Mouse (Mus musculus): ENCODE measurements around the gene Pde10a. TPM values are rescaled to one million over a fixed set of nuclear protein-coding genes. Genes with fewer than 3 reads are reported as not detected.

Gene Pde10a
- total and polyA plus RNA-seq, 3 experiments, result 1.4 to 2.2 (median 1.9) TPM

- H3K36me3 ChIP-seq (ENCODE audit: control insufficient read depth, insufficient read depth, low read length), result no peaks in the 10 kb centered on the region
- TF ChIP-seq POLR2A (IDR thresholded peaks at IDR 0.05; ENCODE audit: insufficient read depth, low read depth, low read length), result no peak
- TF ChIP-seq CTCF (IDR thresholded peaks at IDR 0.05), result peak; percentile 35; the same call in 1 of the 2 replicates
- no peaks in the 10 kb centered on the region for H3K79me2 ChIP-seq (replicated peaks; ENCODE audit: control insufficient read depth, insufficient read depth, low read length)
- no peaks in the 10 kb centered on the region for H3K27me3 ChIP-seq (ENCODE audit: control insufficient read depth, insufficient read depth, low read length)
- 1% methylated on average over 16 of the region's 16 CpGs for WGBS
- H3K4me1 ChIP-seq (ENCODE audit: control insufficient read depth, insufficient read depth, low read length), result peaks cover 2% of the 10 kb centered on the region
- H3K9ac ChIP-seq (ENCODE audit: low read depth, low read length), result peak overlapping the region; percentile 58; the same call in 1 of the 2 replicates
- no peak overlapping the region; the same call in 1 of the 2 replicates for H3K27ac ChIP-seq
- intact Hi-C loops (cut with DNase I), result no loop called here
- peak; percentile 66 to 74 for DNase-seq
- no peak overlapping the region for H3K4me3 ChIP-seq
Measured at GRCm38 (mm10) chr17:8508305-8509141, 16.6 kb upstream of the Pde10a start.

DNA sequence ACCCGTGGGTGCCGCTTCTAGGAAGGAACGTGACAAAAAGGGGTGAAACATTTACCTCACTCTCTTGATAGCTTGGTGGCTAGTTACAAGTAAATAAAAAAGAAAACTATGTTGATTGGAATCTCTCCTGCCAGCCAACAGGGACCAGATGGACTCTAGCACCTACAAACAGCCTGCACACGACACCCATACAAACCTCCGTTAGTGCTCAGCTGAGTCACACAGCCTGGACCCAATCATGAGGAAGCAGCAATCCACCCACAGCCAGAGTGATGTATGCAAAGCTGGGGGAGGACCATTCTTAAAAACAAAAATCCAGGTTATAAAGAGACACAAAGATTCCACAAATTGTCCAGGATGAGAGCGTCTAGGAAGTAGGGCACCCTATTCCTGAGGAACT, 9.2 kb upstream of the Pde10a start:
- H3K36me3 ChIP-seq (ENCODE audit: control insufficient read depth, insufficient read depth, low read length), result no peaks in the 10 kb centered on the region
- H3K27ac ChIP-seq, result no peak overlapping the region
- H3K79me2 ChIP-seq (replicated peaks; ENCODE audit: control insufficient read depth, insufficient read depth, low read length), result no peaks in the 10 kb centered on the region
- intact Hi-C loops (cut with DNase I), result no loop called here
- DNase-seq, result no peak
- H3K27me3 ChIP-seq (ENCODE audit: control insufficient read depth, insufficient read depth, low read length), result no peaks in the 10 kb centered on the region; the same call in 1 of the 2 replicates
- TF ChIP-seq EP300 (IDR thresholded peaks at IDR 0.05; ENCODE audit: insufficient read depth, low read depth, low read length) (no peak), POLR2A (IDR thresholded peaks at IDR 0.05; ENCODE audit: insufficient read depth, low read depth, low read length) (no peak), CTCF (IDR thresholded peaks at IDR 0.05) (no peak)
- H3K4me3 ChIP-seq, result no peak overlapping the region
- H3K4me1 ChIP-seq (ENCODE audit: control insufficient read depth, insufficient read depth, low read length), result no peaks in the 10 kb centered on the region
- 74% methylated on average over 6 of the region's 6 CpGs for WGBS
- H3K9ac ChIP-seq (ENCODE audit: low read depth, low read length), result no peak overlapping the region

DNA sequence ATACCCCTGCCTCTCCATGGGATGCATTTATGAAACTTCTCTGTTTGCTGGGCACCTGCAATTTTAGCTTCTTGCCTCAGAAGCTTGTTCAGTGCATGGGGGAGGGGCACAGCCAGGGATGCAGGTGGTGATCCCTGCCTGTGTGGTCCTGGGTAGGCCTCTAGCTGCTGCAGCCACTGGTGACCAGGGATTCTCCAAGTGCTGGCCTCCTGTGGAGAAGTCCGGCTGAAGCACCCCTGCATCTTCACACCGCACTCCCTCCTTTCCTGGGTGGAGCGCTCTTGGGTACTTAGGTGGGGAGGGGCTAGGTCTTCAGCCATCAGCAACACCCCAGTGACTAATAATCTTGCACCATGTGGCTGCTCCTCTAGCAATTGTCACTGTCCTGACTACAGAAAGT, 1.2 kb upstream of the Pde10a start:
- DNase-seq, result peak in 1 of 2 experiments; percentile 5
- no peaks in the 10 kb centered on the region for H3K27me3 ChIP-seq (ENCODE audit: control insufficient read depth, insufficient read depth, low read length)
- no peak overlapping the region; the same call in 1 of the 2 replicates for H3K9ac ChIP-seq (ENCODE audit: low read depth, low read length)

GRCm38 (mm10) chr17:8524387-8525165, 596 bp upstream of the Pde10a start:
- no peaks in the 10 kb centered on the region for H3K36me3 ChIP-seq (ENCODE audit: control insufficient read depth, insufficient read depth, low read length)
- H3K9ac ChIP-seq (ENCODE audit: low read depth, low read length), result peak overlapping the region; percentile 36
- intact Hi-C loops (cut with DNase I), result no loop called here
- H3K4me1 ChIP-seq (ENCODE audit: control insufficient read depth, insufficient read depth, low read length), result peaks cover 5% of the 10 kb centered on the region
- peak overlapping the region; percentile 38 for H3K27ac ChIP-seq
- H3K79me2 ChIP-seq (replicated peaks; ENCODE audit: control insufficient read depth, insufficient read depth, low read length), result no peaks in the 10 kb centered on the region
- DNase-seq, result peak; percentile 82 to 86
- TF ChIP-seq POLR2A (IDR thresholded peaks at IDR 0.05; ENCODE audit: insufficient read depth, low read depth, low read length) (no peak), CTCF (IDR thresholded peaks at IDR 0.05) (peak; percentile 44)
- no peaks in the 10 kb centered on the region for H3K27me3 ChIP-seq (ENCODE audit: control insufficient read depth, insufficient read depth, low read length)
- peak overlapping the region; percentile 54 for H3K4me3 ChIP-seq
- WGBS, result under 1% methylated on average over 45 of the region's 45 CpGs

More for the DNA sequence above, 1.2 kb upstream of the Pde10a start:
- H3K36me3 ChIP-seq (ENCODE audit: control insufficient read depth, insufficient read depth, low read length), result no peaks in the 10 kb centered on the region
- TF ChIP-seq POLR2A (IDR thresholded peaks at IDR 0.05; ENCODE audit: insufficient read depth, low read depth, low read length), result no peak
- H3K4me3 ChIP-seq, result no peak overlapping the region
- intact Hi-C loops (cut with DNase I), result no loop called here
- no peak overlapping the region for H3K27ac ChIP-seq
- WGBS, result 37% methylated on average over 3 of the region's 3 CpGs
- no peaks in the 10 kb centered on the region for H3K79me2 ChIP-seq (replicated peaks; ENCODE audit: control insufficient read depth, insufficient read depth, low read length)
- peaks cover 5% of the 10 kb centered on the region for H3K4me1 ChIP-seq (ENCODE audit: control insufficient read depth, insufficient read depth, low read length)

- intact Hi-C loops (cut with DNase I), result loop anchor here (1.0 kb wide), 1 partner anchor 21 kb away; no protein-coding TSS in a partner anchor
- no peak for TF ChIP-seq POLR2A (IDR thresholded peaks at IDR 0.05; ENCODE audit: insufficient read depth, low read depth, low read length)
- no peak for TF ChIP-seq CTCF (IDR thresholded peaks at IDR 0.05)
- TF ChIP-seq EP300 (IDR thresholded peaks at IDR 0.05; ENCODE audit: insufficient read depth, low read depth, low read length), result no peak
- Histone ChIP-seq H3K27ac (no peak overlapping the region), H3K79me2 (replicated peaks; ENCODE audit: control insufficient read depth, insufficient read depth, low read length) (no peaks in the 10 kb centered on the region), H3K9ac (ENCODE audit: low read depth, low read length) (no peak overlapping the region), H3K4me1 (ENCODE audit: control insufficient read depth, insufficient read depth, low read length) (peaks cover 5% of the 10 kb centered on the region), H3K4me3 (peak overlapping the region; percentile 44; the same call in 1 of the 2 replicates), H3K27me3 (ENCODE audit: control insufficient read depth, insufficient read depth, low read length) (no peaks in the 10 kb centered on the region), H3K36me3 (ENCODE audit: control insufficient read depth, insufficient read depth, low read length) (no peaks in the 10 kb centered on the region)
- 6% methylated on average over 21 of the region's 21 CpGs for WGBS
- DNase-seq, result peak; percentile 4 to 27
Measured at GRCm38 (mm10) chr17:8525971-8526740, 984 bp downstream of the Pde10a start.
